Mouse (Mus musculus): ENCODE measurements at regions not wholly inside any gene's neighbourhood (a gene's known extent, or its start where the extent isn't known, plus 50 kb on each side); places are given as distances from the start of the nearest gene placed in this dataset.
A peak's percentile ranks its signal among the peaks of the same experiment; 100 is the strongest.

- DNase-seq (ENCODE audit: low spot score): no peak
Observed at GRCm38 (mm10) chr3:133750606-133751005, 205.7 kb upstream of the Tet2 start.

GRCm38 (mm10) chr3:133751011-133751410 is 206.1 kb upstream of the Tet2 start:
- no peak for DNase-seq (ENCODE audit: low spot score)

GRCm38 (mm10) chr3:133751565-133751964 is 206.6 kb upstream of the Tet2 start:
- DNase-seq (ENCODE audit: low spot score): no peak

- DNase-seq (ENCODE audit: low spot score): no peak
Observed at GRCm38 (mm10) chr3:133753041-133753440, 208.1 kb upstream of the Tet2 start.

- no peak for DNase-seq (ENCODE audit: low spot score)
Observed at GRCm38 (mm10) chr3:133754006-133754910, 209.3 kb upstream of the Tet2 start.

- no peak for DNase-seq (ENCODE audit: low spot score)
Observed at GRCm38 (mm10) chr3:133754911-133755259, 209.9 kb upstream of the Tet2 start.

GRCm38 (mm10) chr3:133757756-133758420 is 212.9 kb upstream of the Tet2 start:
- no peak for DNase-seq (ENCODE audit: low spot score)

- DNase-seq (ENCODE audit: low spot score): no peak
Observed at GRCm38 (mm10) chr3:133758421-133758820, 213.5 kb upstream of the Tet2 start.

- no peak for DNase-seq (ENCODE audit: low spot score)
Observed at GRCm38 (mm10) chr3:133759611-133760010, 214.7 kb upstream of the Tet2 start.

- DNase-seq (ENCODE audit: low spot score): no peak
Observed at GRCm38 (mm10) chr3:133760221-133760620, 215.3 kb upstream of the Tet2 start.

GRCm38 (mm10) chr3:133763721-133764120 is 218.8 kb upstream of the Tet2 start:
- DNase-seq (ENCODE audit: low spot score): no peak

- DNase-seq (ENCODE audit: low spot score): peak; percentile 45
Observed at GRCm38 (mm10) chr3:133773490-133773889, 228.6 kb upstream of the Tet2 start.

- no peak for DNase-seq (ENCODE audit: low spot score)
Observed at GRCm38 (mm10) chr3:133774229-133774628, 229.3 kb upstream of the Tet2 start.

GRCm38 (mm10) chr3:133776013-133776412 is 231.1 kb upstream of the Tet2 start:
- DNase-seq (ENCODE audit: low spot score): no peak

- DNase-seq (ENCODE audit: low spot score): no peak
Observed at GRCm38 (mm10) chr3:133779161-133779789, 234.3 kb upstream of the Tet2 start.

- DNase-seq (ENCODE audit: low spot score): no peak
Observed at GRCm38 (mm10) chr3:133783060-133783459, 238.1 kb upstream of the Tet2 start.

- no peak for DNase-seq (ENCODE audit: low spot score)
Observed at GRCm38 (mm10) chr3:133791361-133791760, 246.4 kb upstream of the Tet2 start.

GRCm38 (mm10) chr3:133809007-133809552 is 264.1 kb upstream of the Tet2 start:
- DNase-seq (ENCODE audit: low spot score): peak; percentile 1

- no peak for DNase-seq (ENCODE audit: low spot score)
Observed at GRCm38 (mm10) chr3:133818966-133819700, 274.2 kb upstream of the Tet2 start.

- DNase-seq (ENCODE audit: low spot score): no peak
Observed at GRCm38 (mm10) chr3:133833739-133834391, 288.9 kb upstream of the Tet2 start.

GRCm38 (mm10) chr3:133834459-133834858 is 289.5 kb upstream of the Tet2 start:
- DNase-seq (ENCODE audit: low spot score): no peak

Data from heart, adult 8-10 months (tissue).